8 mouse cellular contexts compared by ENCODE assay signal in genomic region chr11:109361631-109362462, GRCm38 (mm10). TPM values are rescaled to one million over a fixed set of nuclear protein-coding genes. Genes with fewer than 3 reads are reported as not detected.
DNase-seq lines count a peak whose midpoint lies in the region; ATAC-seq and TF ChIP-seq lines count a peak whose summit lies in the region.

No protein-coding gene starts in this region.

- 0 out of 2 replicates have a peak overlapping the region, but pooled peaks have one; percentile 18 for H3K27ac ChIP-seq in forebrain, embryonic 11.5 days (ENCODE audit: low read depth, low read length)
- H3K27ac ChIP-seq in hindbrain, embryonic 14.5 days, result peak overlapping the region; percentile 95; the same call in 1 of the 2 replicates
- H3K27ac ChIP-seq in liver, embryonic 14.5 days, result peak overlapping the region; percentile 75
- H3K27ac ChIP-seq in neural tube, embryonic 12.5 days, result no peak overlapping the region

- TF ChIP-seq CTCF in liver, embryonic 14.5 days (IDR thresholded peaks at IDR 0.05; ENCODE audit: low read depth), result no peak

- 0 out of 2 replicates have a peak, but pooled peaks cover 4% of the 10 kb centered on the region for H3K4me1 ChIP-seq in forebrain, embryonic 11.5 days (replicated peaks; ENCODE audit: control insufficient read depth, insufficient read depth, low read length)
- H3K4me1 ChIP-seq in hindbrain, embryonic 14.5 days (replicated peaks; ENCODE audit: control insufficient read depth, insufficient read depth, low read length), result peaks cover 33% of the 10 kb centered on the region
- peaks cover 15 to 22% of the 10 kb centered on the region in 2 experiments for H3K4me1 ChIP-seq in liver, embryonic 14.5 days (replicated peaks; ENCODE audit: control insufficient read depth in 2 of 2, insufficient read depth in 2 of 2, low read length in 1 of 2)
- H3K4me1 ChIP-seq in neural tube, embryonic 12.5 days, result peaks cover 42% of the 10 kb centered on the region

- DNase-seq in adrenal gland, adult 8-10 months, result peak; percentile 53
- no peak for DNase-seq in adrenal gland, postnatal 25 days
- peak; percentile 62 for DNase-seq in T-cell, adult 2 months (ENCODE audit: low spot score)
- DNase-seq in forebrain, embryonic 11.5 days (ENCODE audit: low spot score), result peak; percentile 61
- DNase-seq in hindbrain, embryonic 14.5 days (ENCODE audit: low spot score), result peak; percentile 59
- peak in 1 of 3 experiments; percentile 51 for DNase-seq in liver, embryonic 14.5 days (ENCODE audit: low read depth in 3 of 3, low spot score in 3 of 3)
- DNase-seq in left cerebral cortex, postnatal 36 days (ENCODE audit: low spot score in 2 of 2), result no peak

- TF ChIP-seq EP300 in liver, embryonic 14.5 days (IDR thresholded peaks at IDR 0.05; ENCODE audit: low read depth), result no peak

- peak; percentile 2; the same call in 1 of the 2 replicates for ATAC-seq in forebrain, embryonic 11.5 days (replicated peaks; ENCODE audit: low FRiP score)
- ATAC-seq in hindbrain, embryonic 14.5 days (ENCODE audit: low FRiP score), result no peak
- peak; percentile 32 for ATAC-seq in liver, embryonic 14.5 days (ENCODE audit: insufficient read depth)
- 0 out of 2 replicates have a peak, but pooled peaks have one; percentile 6 for ATAC-seq in neural tube, embryonic 12.5 days (ENCODE audit: low FRiP score, low read depth)

- no peaks in the 10 kb centered on the region for H3K9me3 ChIP-seq in forebrain, embryonic 11.5 days (ENCODE audit: control insufficient read depth, low read length)
- no peaks in the 10 kb centered on the region for H3K9me3 ChIP-seq in hindbrain, embryonic 14.5 days (ENCODE audit: control insufficient read depth, low read length)
- H3K9me3 ChIP-seq in liver, embryonic 14.5 days (ENCODE audit: control insufficient read depth, low read length), result no peaks in the 10 kb centered on the region
- H3K9me3 ChIP-seq in neural tube, embryonic 12.5 days, result no peaks in the 10 kb centered on the region

- H3K9ac ChIP-seq in forebrain, embryonic 11.5 days (ENCODE audit: low read length), result peak overlapping the region; percentile 65
- peak overlapping the region; percentile 95 for H3K9ac ChIP-seq in hindbrain, embryonic 14.5 days
- H3K9ac ChIP-seq in liver, embryonic 14.5 days (replicated peaks), result peak overlapping the region; percentile 89
- H3K9ac ChIP-seq in neural tube, embryonic 12.5 days, result peak overlapping the region; percentile 90

- no peaks in the 10 kb centered on the region for H3K27me3 ChIP-seq in forebrain, embryonic 11.5 days (ENCODE audit: control insufficient read depth, insufficient read depth, low read length)
- H3K27me3 ChIP-seq in hindbrain, embryonic 14.5 days (ENCODE audit: control insufficient read depth, insufficient read depth, low read length), result 0 out of 2 replicates have a peak, but pooled peaks cover 3% of the 10 kb centered on the region
- H3K27me3 ChIP-seq in liver, embryonic 14.5 days (ENCODE audit: control insufficient read depth, insufficient read depth, low read length), result no peaks in the 10 kb centered on the region
- H3K27me3 ChIP-seq in neural tube, embryonic 12.5 days (replicated peaks), result no peaks in the 10 kb centered on the region

- intact Hi-C loops in left cerebral cortex, postnatal 36 days (cut with DNase I), result loop anchor here (5.0 kb wide), 1 partner anchor 65 kb away; the partner anchor contains the start of gene Amz2

- H3K4me3 ChIP-seq in forebrain, embryonic 11.5 days (ENCODE audit: low read depth, low read length), result peak overlapping the region; percentile 90
- peak overlapping the region; percentile 98 for H3K4me3 ChIP-seq in hindbrain, embryonic 14.5 days (replicated peaks; ENCODE audit: low read length)
- peak overlapping the region; percentile 90 to 99 for H3K4me3 ChIP-seq in liver, embryonic 14.5 days (ENCODE audit: insufficient read depth in 1 of 2, low read depth in 2 of 2, low read length in 2 of 2)
- peak overlapping the region; percentile 86 for H3K4me3 ChIP-seq in neural tube, embryonic 12.5 days

- H3K36me3 ChIP-seq in forebrain, embryonic 11.5 days (ENCODE audit: control insufficient read depth, insufficient read depth, low read length), result no peaks in the 10 kb centered on the region; the same call in 1 of the 2 replicates
- peaks cover 15% of the 10 kb centered on the region; the same call in 1 of the 2 replicates for H3K36me3 ChIP-seq in hindbrain, embryonic 14.5 days (replicated peaks; ENCODE audit: control insufficient read depth, insufficient read depth)
- peaks cover 14% of the 10 kb centered on the region for H3K36me3 ChIP-seq in liver, embryonic 14.5 days (replicated peaks; ENCODE audit: control insufficient read depth, insufficient read depth, low read depth)
- peaks cover 7% of the 10 kb centered on the region; the same call in 1 of the 2 replicates for H3K36me3 ChIP-seq in neural tube, embryonic 12.5 days

- H3K4me2 ChIP-seq in forebrain, embryonic 11.5 days (ENCODE audit: low read depth, low read length, severe bottlenecking), result peak overlapping the region; percentile 80
- peak overlapping the region; percentile 66 for H3K4me2 ChIP-seq in hindbrain, embryonic 14.5 days (replicated peaks)
- peak overlapping the region; percentile 95 for H3K4me2 ChIP-seq in liver, embryonic 14.5 days (ENCODE audit: low read depth)
- H3K4me2 ChIP-seq in neural tube, embryonic 12.5 days (replicated peaks), result peak overlapping the region; percentile 86

- 7% methylated on average over 27 of the region's 27 CpGs for WGBS in forebrain, embryonic 11.5 days
- WGBS in hindbrain, embryonic 14.5 days, result 8% methylated on average over 27 of the region's 27 CpGs
- WGBS in liver, embryonic 14.5 days (ENCODE audit: insufficient replicate concordance), result 2% methylated on average over 27 of the region's 27 CpGs
- 7% methylated on average over 27 of the region's 27 CpGs for WGBS in neural tube, embryonic 12.5 days

RNA-seq across cellular contexts. Expression of gene Gna13, which starts 0.8 kb away (rescaled TPM):
- 10 to 100 TPM; 65.1 to 70.3 (median 68.0) TPM for total RNA-seq in adrenal gland, adult 8-10 months (2022)
- 52.6 and 68.3 TPM in 2 replicates for total RNA-seq in adrenal gland, postnatal 25 days (2021)
- polyA plus RNA-seq in forebrain, embryonic 11.5 days (2014; fragmentation: Nextera tagmentation; extraction: Ambion mirVana), result 23.2 and 24.2 TPM in 2 replicates
- polyA plus RNA-seq in hindbrain, embryonic 14.5 days (2014; fragmentation: Nextera tagmentation; extraction: Ambion mirVana), result 21.8 and 24.4 TPM in 2 replicates
- 7.8 and 9.4 TPM in 2 replicates for polyA plus RNA-seq in liver, embryonic 14.5 days (2012; rRNA removed)
- 13.1 and 15.2 TPM in 2 replicates for polyA plus RNA-seq in liver, embryonic 14.5 days (2014; fragmentation: Nextera tagmentation; extraction: Ambion mirVana)
- 18.6 and 18.7 TPM in 2 replicates for polyA plus RNA-seq in neural tube, embryonic 12.5 days (2016; fragmentation: Nextera tagmentation; extraction: Ambion mirVana)
- total RNA-seq in left cerebral cortex, postnatal 36 days (2021), result 10 to 100 TPM; 47.6 to 48.0 TPM

RNA-seq across cellular contexts. Expression of gene 9930022D16Rik, which starts 51.9 kb away (rescaled TPM):
- not detected for total RNA-seq in adrenal gland, adult 8-10 months (2022)
- total RNA-seq in adrenal gland, postnatal 25 days (2021), result not detected in 2 replicates
- not detected in 2 replicates for polyA plus RNA-seq in forebrain, embryonic 11.5 days (2014; fragmentation: Nextera tagmentation; extraction: Ambion mirVana)
- polyA plus RNA-seq in hindbrain, embryonic 14.5 days (2014; fragmentation: Nextera tagmentation; extraction: Ambion mirVana), result not detected in 2 replicates
- polyA plus RNA-seq in liver, embryonic 14.5 days (2012; rRNA removed), result not detected in 2 replicates
- polyA plus RNA-seq in liver, embryonic 14.5 days (2014; fragmentation: Nextera tagmentation; extraction: Ambion mirVana), result not detected in 2 replicates
- polyA plus RNA-seq in neural tube, embryonic 12.5 days (2016; fragmentation: Nextera tagmentation; extraction: Ambion mirVana), result not detected in 2 replicates
- total RNA-seq in left cerebral cortex, postnatal 36 days (2021), result not detected

Comparison
In these comparisons a context has a peak if more than half of its experiments do, and no peak if none do; other contexts are left out.
1. DNase-seq: peak in adrenal gland, adult 8-10 months (single experiment), T-cell, adult 2 months (single experiment), forebrain, embryonic 11.5 days (single experiment) and hindbrain, embryonic 14.5 days (single experiment); none in adrenal gland, postnatal 25 days (single experiment) and left cerebral cortex, postnatal 36 days (0 of 2).
2. Peak in every context shown above with its lines, with median percentiles within 50 percentile points of each other: H3K4me2 ChIP-seq, H3K4me3 ChIP-seq and H3K9ac ChIP-seq.